Comparison of ENCODE assay signal across 9 mouse cellular contexts in the genomic region with DNA sequence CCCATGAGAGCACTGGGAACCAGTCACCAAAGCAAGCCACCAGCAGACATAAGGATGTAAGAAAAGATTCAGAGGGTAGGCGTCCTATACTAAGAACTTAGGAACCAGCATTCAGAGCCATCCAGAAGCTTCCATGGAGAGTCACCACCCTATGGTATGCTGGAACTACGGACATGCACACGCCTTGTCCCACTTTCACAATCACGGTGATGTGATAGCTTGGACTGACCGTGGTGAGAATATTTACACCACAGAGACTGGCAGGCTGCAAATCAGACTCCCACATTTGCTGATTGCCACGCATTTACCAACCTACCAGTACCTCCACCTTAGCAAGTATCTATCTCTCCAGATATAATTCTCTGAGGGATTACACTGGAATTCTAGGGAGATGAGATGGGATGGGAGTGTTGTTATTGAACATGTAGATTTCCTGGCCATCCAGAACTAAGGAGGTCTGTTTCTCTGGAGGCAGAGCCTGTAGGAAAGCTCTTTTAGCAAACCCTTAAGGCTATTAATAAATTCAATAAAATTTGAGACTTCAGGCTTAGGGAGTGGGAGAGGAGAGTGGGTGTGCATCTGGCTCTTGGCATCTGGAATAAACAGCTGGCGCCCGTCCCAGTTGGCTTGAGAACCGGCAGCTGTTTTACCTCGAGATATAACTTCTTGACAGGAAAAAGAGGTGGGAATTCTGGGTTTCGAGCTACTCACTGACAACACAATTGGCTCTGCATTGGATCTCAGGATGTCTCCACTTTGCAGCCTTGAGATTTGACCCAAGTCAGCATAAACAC.
DNase-seq lines count a peak whose midpoint lies in the region; ATAC-seq and TF ChIP-seq lines count a peak whose summit lies in the region.
"Had no signal": no experiment of that assay in that cellular context is flagged by ENCODE, and none has a peak within 500 bp of the region (broad histone marks: within the 10 kb centered on the region; RNA-seq: fewer than 3 reads in every experiment).

No protein-coding gene starts in this region.

- no peak for TF ChIP-seq CTCF in gastrocnemius, adult 2 months (IDR thresholded peaks at IDR 0.05)

- peak; percentile 66 for DNase-seq in adipocyte (ENCODE audit: low spot score)
- DNase-seq in gastrocnemius, adult 2 months, result peak; percentile 81
- DNase-seq in kidney, adult 11 months, result peak; percentile 68
- DNase-seq in lung, postnatal 25 days (ENCODE audit: low spot score), result peak; percentile 63
- no peak for DNase-seq in retina, postnatal 1 day
- DNase-seq in cerebellum, postnatal 25 days, result no peak

- H3K27ac ChIP-seq in gastrocnemius, adult 2 months, result peak overlapping the region; percentile 75
- H3K27ac ChIP-seq: neural tube, embryonic 13.5 days had no signal

- intact Hi-C loops in gastrocnemius, adult 2 months (cut with DNase I), result no loop called here

- ATAC-seq in megakaryocyte-erythroid progenitor cell, adult 5-6 weeks (replicated peaks; ENCODE audit: low FRiP score, low TSS enrichment, poor library complexity, severe bottlenecking), result no peak
- ATAC-seq in erythroid progenitor cell, adult 5-6 weeks (replicated peaks; ENCODE audit: low FRiP score, poor library complexity, severe bottlenecking), result no peak

- no peak overlapping the region for H3K4me3 ChIP-seq in gastrocnemius, adult 2 months
- H3K4me3 ChIP-seq: neural tube, embryonic 13.5 days had no signal

Comparison
In these comparisons a context has a peak if more than half of its experiments do, and no peak if none do; other contexts are left out.
1. DNase-seq: peak in adipocyte (single experiment), gastrocnemius, adult 2 months (single experiment), kidney, adult 11 months (single experiment) and lung, postnatal 25 days (single experiment); none in retina, postnatal 1 day (single experiment) and cerebellum, postnatal 25 days (0 of 2).